Mouse (Mus musculus) retina, embryonic 14.5 days (tissue): ENCODE results near the gene Wnt2.

Source experiments
- DNase-seq: peaks from one replicate; pipeline ENCODE4 v3.0.0-alpha.2; 2015; ENCODE audit warnings: low spot score

Gene Wnt2

GRCm38 (mm10) chr6:18029746-18030656 is at the start of gene Wnt2:
Gene Wnt2, minus strand, starts transcription at chr6:18030585.
- DNase-seq: peak; percentile 43

GRCm38 (mm10) chr6:18078615-18079014 is 48.2 kb upstream of the Wnt2 start:
- DNase-seq: peak; percentile 70

- DNase-seq: no peak
Measured at GRCm38 (mm10) chr6:18076986-18077385, 46.6 kb upstream of the Wnt2 start.

GRCm38 (mm10) chr6:18076577-18076976 is 46.2 kb upstream of the Wnt2 start:
- DNase-seq: no peak

- DNase-seq: no peak
Measured at GRCm38 (mm10) chr6:18057899-18058298, 27.5 kb upstream of the Wnt2 start.

GRCm38 (mm10) chr6:18051702-18052101 is 21.3 kb upstream of the Wnt2 start:
- no peak for DNase-seq

- DNase-seq: no peak
Measured at GRCm38 (mm10) chr6:18044299-18044698, 13.9 kb upstream of the Wnt2 start.

GRCm38 (mm10) chr6:18043172-18043571 is 12.8 kb upstream of the Wnt2 start:
- DNase-seq: no peak

GRCm38 (mm10) chr6:18032271-18032670 is 1.9 kb upstream of the Wnt2 start:
- DNase-seq: no peak

GRCm38 (mm10) chr6:18031509-18032010 is 1.2 kb upstream of the Wnt2 start:
- peak; percentile 48 for DNase-seq

GRCm38 (mm10) chr6:18030868-18031508 is 603 bp upstream of the Wnt2 start:
- DNase-seq: peak; percentile 18

- peak; percentile 11 for DNase-seq
Measured at GRCm38 (mm10) chr6:18024133-18024794, 6.1 kb downstream of the Wnt2 start.

- DNase-seq: no peak
Measured at GRCm38 (mm10) chr6:18013346-18013745, 17.0 kb downstream of the Wnt2 start.

- DNase-seq: no peak
Measured at GRCm38 (mm10) chr6:18007356-18007755, 23.0 kb downstream of the Wnt2 start.

- DNase-seq: no peak
Measured at GRCm38 (mm10) chr6:18002065-18002464, 28.3 kb downstream of the Wnt2 start.

GRCm38 (mm10) chr6:17998497-17998896 is 31.9 kb downstream of the Wnt2 start:
- DNase-seq: no peak

GRCm38 (mm10) chr6:17994956-17995790 is 35.2 kb downstream of the Wnt2 start:
- DNase-seq: peak; percentile 74

GRCm38 (mm10) chr6:17991625-17992024 is 38.8 kb downstream of the Wnt2 start:
- DNase-seq: no peak

GRCm38 (mm10) chr6:17990173-17991028 is 40.0 kb downstream of the Wnt2 start:
- DNase-seq: no peak

GRCm38 (mm10) chr6:17979361-17979760 is 51.0 kb downstream of the Wnt2 start:
- DNase-seq: no peak

GRCm38 (mm10) chr6:17978881-17979280 is 51.5 kb downstream of the Wnt2 start:
- DNase-seq: no peak
